Mouse (Mus musculus) bone marrow, adult 2 months (tissue): ENCODE results near the gene Nanos3. TPM values are rescaled to one million over a fixed set of nuclear protein-coding genes. Genes with fewer than 3 reads are reported as not detected.

ENCODE experiments used
- H3K27ac ChIP-seq: fragments of 200-500 bp; 2 replicates; pipeline ENCODE4 v1.5.1; 2012; ENCODE audit warnings: low read depth, mild to moderate bottlenecking, control low read depth, inconsistent platforms, low read length; ENCODE audit not compliant: control insufficient read depth, poor library complexity, insufficient read depth
- H3K4me1 ChIP-seq: fragments of 200-500 bp; 2 replicates; pipeline ENCODE4 v1.6.1; 2011; ENCODE audit warnings: low read length; ENCODE audit not compliant: control insufficient read depth, insufficient read depth
- H3K4me3 ChIP-seq: fragments of 200-500 bp; replicated peaks from 2 replicates; pipeline ENCODE3; 2011; ENCODE audit warnings: mild to moderate bottlenecking, low read depth, low read length, control low read depth; ENCODE audit not compliant: control insufficient read depth
- CTCF ChIP-seq: fragments of 200-500 bp; IDR thresholded peaks from 2 replicates; pipeline ENCODE4 v1.5.1; 2011; ENCODE audit warnings: low read length, control low read depth; ENCODE audit not compliant: control insufficient read depth, insufficient read depth
- POLR2A ChIP-seq: fragments of 200-500 bp; IDR thresholded peaks from 2 replicates; pipeline ENCODE4 v1.6.1; 2011; ENCODE audit warnings: low read depth, mild to moderate bottlenecking, control low read depth, low read length, borderline replicate concordance; ENCODE audit not compliant: control insufficient read depth
- WGBS: fragments of 180-500 bp; shearing (Covaris S2); methylation state at CpG from one replicate; pipeline ENCODE4 v1.1.7; 2018; 5-methylcytosine and 5-hydroxymethylcytosine counted together
- polyA plus RNA-seq: library from polyadenylated mRNA; stranded (reverse); fragments of >200 nt; gene quantifications from 2 replicates; pipeline ENCODE4 v1.2.4, GENCODE M21; 2011; ENCODE audit warnings: low replicate concordance; ENCODE audit not compliant: missing spikeins, insufficient read depth, insufficient read length

Gene Nanos3
- polyA plus RNA-seq, 1 experiment, result 3.0 TPM

GRCm38 (mm10) chr8:84213277-84213676, 28.3 kb upstream of the Nanos3 start:
- Histone ChIP-seq H3K27ac (no peak overlapping the region), H3K4me1 (peaks cover 4% of the 10 kb centered on the region), H3K4me3 (no peak overlapping the region)
- 84% methylated on average over 4 of the region's 4 CpGs for WGBS
- TF ChIP-seq CTCF, result no peak
- TF ChIP-seq POLR2A, result no peak

GRCm38 (mm10) chr8:84211881-84212563, 27.0 kb upstream of the Nanos3 start:
- H3K4me3 ChIP-seq, result no peak overlapping the region
- H3K4me1 ChIP-seq, result peaks cover 6% of the 10 kb centered on the region; the same call in 1 of the 2 replicates
- TF ChIP-seq CTCF (no peak), POLR2A (no peak)
- 87% methylated on average over 31 of the region's 31 CpGs for WGBS
- H3K27ac ChIP-seq, result no peak overlapping the region

- H3K4me1 ChIP-seq, result peaks cover 6% of the 10 kb centered on the region; the same call in 1 of the 2 replicates
- H3K27ac ChIP-seq, result no peak overlapping the region
- H3K4me3 ChIP-seq, result no peak overlapping the region
- 79% methylated on average over 3 of the region's 3 CpGs for WGBS
- TF ChIP-seq POLR2A (no peak), CTCF (no peak)
Measured at GRCm38 (mm10) chr8:84211202-84211601, 26.2 kb upstream of the Nanos3 start.

- H3K27ac ChIP-seq, result 0 out of 2 replicates have a peak overlapping the region, but pooled peaks have one; percentile 4
- TF ChIP-seq POLR2A, result no peak
- peak; percentile 86 for TF ChIP-seq CTCF
- H3K4me3 ChIP-seq, result no peak overlapping the region
- 55% methylated on average over 34 of the region's 34 CpGs for WGBS
- peaks cover 6% of the 10 kb centered on the region; the same call in 1 of the 2 replicates for H3K4me1 ChIP-seq
Measured at GRCm38 (mm10) chr8:84210167-84210791, 25.3 kb upstream of the Nanos3 start.

DNA sequence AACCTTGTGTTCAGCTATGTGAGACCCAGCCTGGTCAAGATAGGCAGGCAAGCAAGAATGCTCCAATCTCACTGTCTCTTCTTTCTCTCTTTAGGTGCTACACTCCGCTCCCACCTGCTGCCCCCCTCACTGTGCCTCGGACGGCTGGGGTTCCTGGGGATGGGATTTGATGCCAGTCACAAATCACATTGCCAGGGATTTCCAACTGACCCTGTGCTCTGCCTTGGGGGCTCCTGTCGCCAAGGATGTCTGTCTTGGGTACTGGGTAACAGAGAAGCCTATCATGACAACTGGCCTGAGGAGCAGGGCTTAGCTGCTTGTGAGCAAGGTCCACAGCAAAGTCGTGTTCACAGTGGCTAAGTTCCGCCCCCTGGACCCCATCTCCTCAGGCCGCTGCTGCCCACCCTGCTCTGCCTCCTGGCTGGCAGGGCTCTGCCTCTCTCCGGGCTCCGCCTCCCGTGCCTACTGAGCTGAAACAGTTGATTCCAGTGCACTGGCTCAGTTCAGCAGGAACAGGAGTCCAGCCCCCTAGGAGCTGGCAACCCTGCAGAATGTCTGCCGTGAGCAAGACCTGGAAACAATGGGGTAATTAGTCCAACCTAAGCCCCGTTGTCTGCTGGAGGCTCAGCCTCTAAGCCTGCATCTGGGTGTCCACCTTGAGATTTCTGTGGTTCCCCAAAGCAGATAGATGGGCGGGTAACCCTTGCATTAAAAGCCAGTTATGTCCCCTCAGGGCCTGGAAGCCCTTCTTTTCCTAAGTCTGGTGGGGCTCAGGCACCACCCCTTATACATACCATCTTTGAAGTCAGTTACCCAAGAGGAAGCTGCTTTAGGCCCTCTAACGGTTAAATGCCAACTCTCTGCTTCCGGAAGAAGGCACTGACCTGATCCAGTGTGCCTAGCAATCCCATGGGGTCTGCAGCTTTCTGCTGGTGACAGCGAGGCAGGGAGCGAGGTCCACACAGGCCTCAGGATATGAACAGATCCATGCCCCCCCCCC, 23.7 kb upstream of the Nanos3 start:
- H3K4me1 ChIP-seq, result peaks cover 6% of the 10 kb centered on the region; the same call in 1 of the 2 replicates
- TF ChIP-seq POLR2A, result no peak
- whole genome bisulfite sequencing, result 14% methylated on average over 17 of the region's 17 CpGs
- H3K27ac ChIP-seq, result peak overlapping the region; percentile 94
- H3K4me3 ChIP-seq, result no peak overlapping the region

DNA sequence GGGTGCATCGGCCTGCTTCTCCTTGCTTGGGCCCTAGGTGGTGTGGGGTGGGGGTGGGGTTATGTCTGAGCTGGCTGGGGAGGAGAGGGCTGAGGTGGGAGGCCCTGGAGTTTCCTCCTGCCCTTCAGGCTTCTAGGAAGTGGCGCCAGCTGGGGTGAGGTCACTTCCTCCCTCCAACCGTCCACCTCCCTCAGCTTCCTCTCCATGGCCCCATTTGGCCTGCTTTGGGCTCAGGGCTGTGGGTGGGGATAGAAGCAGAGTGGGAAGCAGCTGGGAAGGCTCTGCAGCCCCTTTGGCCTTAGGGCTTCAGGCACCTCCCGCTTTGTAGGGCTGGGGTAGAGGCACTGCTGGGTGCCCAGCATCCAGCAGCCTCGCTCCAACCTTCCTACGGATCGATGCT, 22.8 kb upstream of the Nanos3 start:
- H3K27ac ChIP-seq, result peak overlapping the region; percentile 94
- 10% methylated on average over 7 of the region's 7 CpGs for WGBS
- H3K4me1 ChIP-seq, result peaks cover 8% of the 10 kb centered on the region
- TF ChIP-seq POLR2A, result peak; percentile 67; the same call in 1 of the 2 replicates
- no peak for TF ChIP-seq CTCF
- no peak overlapping the region for H3K4me3 ChIP-seq

- Histone ChIP-seq H3K4me3 (no peak overlapping the region), H3K4me1 (peaks cover 14% of the 10 kb centered on the region), H3K27ac (no peak overlapping the region)
- no peak for TF ChIP-seq POLR2A
- no peak for TF ChIP-seq CTCF
- WGBS, result 87% methylated on average over 3 of the region's 3 CpGs
Measured at GRCm38 (mm10) chr8:84206666-84207065, 21.6 kb upstream of the Nanos3 start.

DNA sequence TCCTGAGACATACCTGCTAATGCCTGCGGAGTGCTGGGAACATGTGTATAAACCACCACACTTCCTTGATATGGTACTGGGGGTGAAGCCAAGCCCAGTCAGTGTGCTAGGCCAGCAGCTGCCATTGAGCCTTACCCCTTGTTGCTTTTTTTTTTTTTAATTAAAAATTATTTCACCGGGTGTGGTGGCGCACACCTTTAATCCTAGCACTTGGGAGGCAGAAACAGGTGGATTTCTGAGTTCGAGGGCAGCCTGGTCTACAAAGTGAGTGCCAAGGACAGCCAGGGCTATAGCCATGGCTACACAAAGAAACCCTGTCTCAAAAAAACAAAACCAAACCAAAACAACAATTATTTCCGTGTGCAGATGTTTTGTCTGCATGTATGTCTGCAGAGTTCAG, 20.1 kb upstream of the Nanos3 start:
- Histone ChIP-seq H3K4me1 (peaks cover 14% of the 10 kb centered on the region), H3K27ac (no peak overlapping the region), H3K4me3 (no peak overlapping the region)
- no peak for TF ChIP-seq CTCF
- TF ChIP-seq POLR2A, result no peak
- WGBS, result 79% methylated on average over 5 of the region's 5 CpGs
